Mouse (Mus musculus) limb, embryonic 10.5 days (tissue): ENCODE results near the gene Tll2. TPM values are rescaled to one million over a fixed set of nuclear protein-coding genes. Genes with fewer than 3 reads are reported as not detected.

Source experiments
- DNase-seq: peaks from one replicate; pipeline ENCODE4 v3.0.0-alpha.2; 2017; ENCODE audit warnings: low spot score
- H3K27ac ChIP-seq: fragments of 300-500 bp; sonication (generic); 2 replicates; pipeline ENCODE4 v1.5.1; 2016; ENCODE audit warnings: mild to moderate bottlenecking
- H3K27me3 ChIP-seq: fragments of 300-500 bp; sonication (generic); 2 replicates; pipeline ENCODE4 v1.6.1; 2016; ENCODE audit warnings: low read depth, mild to moderate bottlenecking; ENCODE audit not compliant: poor library complexity, severe bottlenecking
- H3K36me3 ChIP-seq: fragments of 300-500 bp; sonication (generic); 2 replicates; pipeline ENCODE4 v1.6.1; 2016; ENCODE audit warnings: mild to moderate bottlenecking, moderate library complexity
- H3K4me1 ChIP-seq: fragments of 300-500 bp; sonication (generic); 2 replicates; pipeline ENCODE4 v1.6.1; 2016
- H3K4me3 ChIP-seq: fragments of 300-500 bp; sonication (generic); 2 replicates; pipeline ENCODE4 v1.5.1; 2016; ENCODE audit warnings: mild to moderate bottlenecking, moderate library complexity
- H3K9me3 ChIP-seq: fragments of 300-500 bp; sonication (generic); replicated peaks from 2 replicates; pipeline ENCODE4 v1.6.1; 2016; ENCODE audit warnings: mild to moderate bottlenecking
- WGBS: fragments of 180-500 bp; shearing (Covaris S2); methylation state at CpG from one replicate; pipeline ENCODE4 v1.1.7; 2016; 5-methylcytosine and 5-hydroxymethylcytosine counted together
- polyA plus RNA-seq: library from polyadenylated mRNA; unstranded; fragments of >200 nt; fragmentation: Nextera tagmentation; extraction: Ambion mirVana; gene quantifications from 2 replicates; pipeline ENCODE4 v1.2.1, GENCODE M21; 2016

Tll2 gene
- polyA plus RNA-seq, 1 experiment from 2014 or later = not detected

DNA sequence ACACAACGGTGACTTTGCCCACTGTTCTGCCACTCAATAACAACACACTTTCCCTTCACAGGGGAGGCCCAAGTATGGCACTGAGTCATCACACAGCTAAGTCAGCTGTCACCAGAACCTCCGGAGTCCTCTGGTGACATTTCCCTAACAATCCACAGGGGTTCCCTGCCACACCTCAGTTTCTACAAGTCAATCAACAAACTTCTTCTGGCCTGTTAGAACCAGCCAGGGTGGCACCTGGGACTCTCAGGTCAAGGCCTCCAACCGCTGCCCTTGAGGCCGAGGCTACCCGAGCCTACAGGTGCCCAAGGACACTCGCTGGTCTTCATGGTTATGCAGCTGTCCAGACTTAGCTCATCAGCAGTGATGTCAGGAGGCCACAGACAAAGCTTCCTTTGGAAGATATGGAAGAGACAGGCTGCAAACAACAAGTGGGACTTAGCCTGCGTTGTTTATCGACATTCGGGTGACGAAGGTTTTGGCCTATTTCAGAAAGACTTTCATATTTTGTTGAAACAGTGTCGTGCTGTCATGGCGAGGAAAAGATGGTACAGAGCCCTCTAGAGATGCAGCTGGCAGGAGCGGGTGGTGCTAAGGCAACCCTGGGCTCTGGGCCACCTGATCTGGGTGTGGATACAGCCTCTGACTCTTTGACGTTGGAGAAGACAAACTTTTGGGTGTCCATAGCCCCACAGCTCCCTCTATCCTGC is 132.7 kb downstream of the Tll2 start:
- H3K4me3 ChIP-seq = no peak overlapping the region
- no peak for DNase-seq
- H3K27ac ChIP-seq = no peak overlapping the region
- 94% methylated on average over 14 of the region's 14 CpGs for WGBS
- H3K9me3 ChIP-seq = no peaks in the 10 kb centered on the region
- H3K4me1 ChIP-seq = no peaks in the 10 kb centered on the region
- H3K36me3 ChIP-seq = no peaks in the 10 kb centered on the region
- H3K27me3 ChIP-seq = peaks cover 7% of the 10 kb centered on the region; the same call in 1 of the 2 replicates

DNA sequence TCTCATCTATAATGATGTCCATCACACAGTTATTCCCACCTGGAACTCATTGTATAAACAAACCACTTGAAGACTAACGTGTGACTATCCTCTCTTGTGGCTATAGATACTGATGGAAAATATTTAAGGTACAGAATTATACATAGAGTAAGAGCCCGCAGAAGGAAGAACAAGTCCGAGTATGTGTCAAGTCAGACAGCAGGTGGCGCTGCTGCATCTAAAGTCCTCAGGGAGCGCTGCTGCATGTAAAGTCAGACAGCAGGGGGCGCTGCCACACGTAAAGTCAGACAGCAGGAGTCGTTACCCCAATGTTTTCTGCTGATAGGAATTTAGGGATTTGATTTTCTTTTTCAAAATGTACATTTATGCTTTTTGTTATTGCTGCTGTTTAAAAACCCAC is 135.1 kb downstream of the Tll2 start:
- Histone ChIP-seq H3K27ac (no peak overlapping the region), H3K9me3 (no peaks in the 10 kb centered on the region), H3K4me3 (no peak overlapping the region), H3K27me3 (peaks cover 7% of the 10 kb centered on the region; the same call in 1 of the 2 replicates), H3K4me1 (no peaks in the 10 kb centered on the region), H3K36me3 (no peaks in the 10 kb centered on the region)
- peak; percentile 92 for DNase-seq
- 10% methylated on average over 8 of the region's 8 CpGs for WGBS

DNA sequence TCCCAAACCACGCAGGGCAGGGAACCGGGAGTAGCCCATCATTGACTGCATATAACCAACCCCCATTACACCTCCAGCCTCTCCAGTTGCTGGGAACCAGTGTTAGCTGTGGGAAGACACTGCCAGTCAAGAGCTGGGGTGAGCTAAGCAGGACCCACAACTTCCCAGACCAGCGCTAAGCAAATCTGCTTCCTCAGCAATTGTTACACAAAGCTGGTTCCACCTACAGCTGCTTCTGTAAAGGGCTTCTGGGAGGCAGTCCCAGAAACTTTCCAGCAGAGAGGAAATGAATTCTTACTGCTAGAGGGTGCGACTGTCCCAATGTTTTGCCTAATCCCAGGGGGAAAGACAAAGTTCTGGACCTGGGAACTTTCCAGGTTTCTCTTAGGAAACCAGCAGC is 151.9 kb downstream of the Tll2 start:
- Histone ChIP-seq H3K27me3 (no peaks in the 10 kb centered on the region), H3K36me3 (no peaks in the 10 kb centered on the region), H3K9me3 (no peaks in the 10 kb centered on the region), H3K4me1 (no peaks in the 10 kb centered on the region), H3K27ac (no peak overlapping the region), H3K4me3 (no peak overlapping the region)
- 71% methylated on average over 4 of the region's 4 CpGs for WGBS
- no peak for DNase-seq

DNA sequence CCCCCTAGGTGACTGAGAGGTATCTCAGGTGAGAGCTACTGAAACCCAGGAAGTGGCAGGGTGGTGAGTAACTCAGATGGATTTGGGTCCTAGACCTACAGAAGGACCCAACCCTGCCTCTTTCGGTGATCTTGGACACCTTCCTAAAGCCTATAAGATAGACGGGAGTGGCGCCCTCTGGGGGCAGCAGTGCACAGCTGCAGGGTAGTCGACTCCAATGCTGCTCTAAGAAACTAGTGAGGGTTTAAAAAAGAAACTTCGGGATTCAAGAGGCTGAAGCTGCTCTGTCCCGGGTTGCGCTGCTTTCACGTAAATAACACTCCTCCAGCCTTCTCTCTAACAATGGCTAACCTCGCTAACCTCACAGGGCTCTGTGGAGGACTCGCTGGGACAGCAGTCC is 153.1 kb downstream of the Tll2 start:
- Histone ChIP-seq H3K4me3 (no peak overlapping the region), H3K27ac (no peak overlapping the region), H3K36me3 (no peaks in the 10 kb centered on the region), H3K9me3 (no peaks in the 10 kb centered on the region), H3K4me1 (no peaks in the 10 kb centered on the region), H3K27me3 (no peaks in the 10 kb centered on the region)
- 37% methylated on average over 10 of the region's 10 CpGs for WGBS
- DNase-seq = peak; percentile 40

DNA sequence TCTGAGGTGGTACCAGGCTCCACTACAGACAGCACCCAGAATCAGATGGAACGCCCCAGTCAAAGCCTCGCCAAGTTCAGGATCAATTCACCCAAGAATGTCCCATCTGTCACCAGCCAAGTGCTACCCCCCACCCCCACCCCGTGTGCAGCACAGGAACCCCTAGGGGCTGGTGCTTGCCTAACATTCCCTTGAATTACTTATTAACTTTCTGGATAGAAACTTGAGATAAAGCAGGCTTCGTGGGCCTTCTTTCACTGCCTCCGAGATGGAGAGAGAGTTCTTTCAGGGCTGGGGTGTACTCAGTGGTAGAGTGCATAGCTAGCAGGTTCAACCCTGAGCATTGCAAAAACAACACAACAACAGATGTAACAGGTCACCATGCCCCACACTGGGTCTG is 154.4 kb downstream of the Tll2 start:
- Histone ChIP-seq H3K36me3 (no peaks in the 10 kb centered on the region), H3K27ac (no peak overlapping the region), H3K4me1 (no peaks in the 10 kb centered on the region), H3K9me3 (no peaks in the 10 kb centered on the region), H3K4me3 (no peak overlapping the region), H3K27me3 (no peaks in the 10 kb centered on the region)
- DNase-seq = no peak
- 80% methylated on average over 5 of the region's 5 CpGs for WGBS

DNA sequence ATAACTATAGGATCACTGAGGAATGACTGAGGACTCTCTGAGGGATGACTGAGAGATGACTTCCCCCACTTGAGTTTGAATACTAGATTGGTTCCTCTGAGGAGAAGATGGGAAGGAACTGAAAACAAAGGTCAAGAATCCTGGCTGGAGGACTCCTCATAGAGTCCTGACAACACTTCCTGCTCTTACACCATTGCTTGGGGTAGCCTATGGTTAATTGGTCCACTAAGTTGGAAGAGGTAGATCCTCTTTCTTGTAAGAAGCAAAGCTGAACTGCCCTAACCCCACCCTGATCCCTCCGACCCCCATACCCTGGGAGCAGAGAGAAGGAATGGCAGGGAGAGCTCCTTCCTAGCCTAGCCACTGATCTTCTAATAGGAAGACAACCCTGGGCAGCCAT is 154.9 kb downstream of the Tll2 start:
- Histone ChIP-seq H3K27me3 (no peaks in the 10 kb centered on the region), H3K27ac (no peak overlapping the region), H3K36me3 (no peaks in the 10 kb centered on the region), H3K9me3 (no peaks in the 10 kb centered on the region), H3K4me1 (no peaks in the 10 kb centered on the region), H3K4me3 (no peak overlapping the region)
- no peak for DNase-seq
- WGBS = 100% methylated on average over 1 of the region's 1 CpGs

DNA sequence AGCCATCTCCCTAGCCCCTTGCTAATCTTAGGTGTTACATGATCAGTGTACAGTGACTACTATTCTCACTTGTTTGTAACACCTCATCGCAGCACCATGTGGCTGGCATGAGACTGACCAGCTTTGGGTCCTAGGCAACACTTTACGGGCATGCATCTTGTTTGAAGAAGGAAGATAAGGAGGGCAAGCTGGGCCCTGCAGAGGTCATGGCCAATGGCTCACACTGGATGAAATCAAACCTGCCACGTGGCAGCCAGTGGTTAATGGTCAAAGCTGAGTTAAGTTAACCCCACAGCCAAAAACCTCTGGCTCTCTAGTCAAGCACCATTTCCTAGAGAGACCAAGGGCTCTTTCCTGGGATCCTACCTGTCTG is 158.5 kb downstream of the Tll2 start:
- 76% methylated on average over 3 of the region's 3 CpGs for WGBS
- DNase-seq = no peak
- no peak overlapping the region for H3K27ac ChIP-seq

DNA sequence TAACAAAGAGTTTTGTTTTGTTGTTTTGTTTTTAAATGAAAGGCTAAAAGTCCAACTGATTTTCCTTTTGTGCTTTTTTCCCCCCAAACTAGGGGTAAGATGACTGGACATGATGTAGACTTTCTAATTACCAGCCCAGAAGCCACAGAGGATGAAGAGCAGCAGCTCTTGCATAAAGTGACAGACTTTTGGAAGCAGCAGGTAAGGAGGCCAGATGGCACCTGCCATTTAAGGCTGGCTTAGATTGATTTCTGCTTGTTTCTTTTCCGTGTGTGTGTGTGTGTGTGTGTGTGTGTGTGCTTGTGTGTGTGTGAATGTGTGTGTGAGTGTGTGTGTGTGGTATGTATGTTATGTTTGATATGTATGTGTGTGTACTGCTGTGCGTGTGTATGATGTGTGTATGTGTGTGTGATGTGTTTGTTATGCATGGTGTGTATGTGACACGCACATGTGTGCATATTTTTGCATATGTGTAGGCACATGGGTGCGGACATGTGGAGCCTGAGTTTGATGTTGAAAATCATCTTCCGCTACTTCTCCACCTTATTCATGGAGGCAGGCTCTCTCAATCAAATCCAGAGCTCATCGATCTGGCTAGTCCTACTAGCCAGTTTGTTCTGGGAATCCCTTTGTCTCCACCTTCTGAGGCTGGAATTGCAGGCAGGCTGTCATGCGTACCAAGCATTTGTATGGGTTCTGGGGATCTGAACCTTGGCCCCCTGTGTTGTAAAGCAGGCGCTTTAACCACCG is 159.0 kb downstream of the Tll2 start:
- Histone ChIP-seq H3K27ac (no peak overlapping the region), H3K9me3 (no peaks in the 10 kb centered on the region), H3K36me3 (no peaks in the 10 kb centered on the region), H3K4me1 (no peaks in the 10 kb centered on the region), H3K4me3 (no peak overlapping the region), H3K27me3 (no peaks in the 10 kb centered on the region)
- no peak for DNase-seq
- WGBS = 89% methylated on average over 9 of the region's 9 CpGs

More for the DNA sequence above, 158.5 kb downstream of the Tll2 start:
- Histone ChIP-seq H3K4me3 (no peak overlapping the region), H3K27me3 (no peaks in the 10 kb centered on the region), H3K9me3 (no peaks in the 10 kb centered on the region), H3K36me3 (no peaks in the 10 kb centered on the region), H3K4me1 (no peaks in the 10 kb centered on the region)

DNA sequence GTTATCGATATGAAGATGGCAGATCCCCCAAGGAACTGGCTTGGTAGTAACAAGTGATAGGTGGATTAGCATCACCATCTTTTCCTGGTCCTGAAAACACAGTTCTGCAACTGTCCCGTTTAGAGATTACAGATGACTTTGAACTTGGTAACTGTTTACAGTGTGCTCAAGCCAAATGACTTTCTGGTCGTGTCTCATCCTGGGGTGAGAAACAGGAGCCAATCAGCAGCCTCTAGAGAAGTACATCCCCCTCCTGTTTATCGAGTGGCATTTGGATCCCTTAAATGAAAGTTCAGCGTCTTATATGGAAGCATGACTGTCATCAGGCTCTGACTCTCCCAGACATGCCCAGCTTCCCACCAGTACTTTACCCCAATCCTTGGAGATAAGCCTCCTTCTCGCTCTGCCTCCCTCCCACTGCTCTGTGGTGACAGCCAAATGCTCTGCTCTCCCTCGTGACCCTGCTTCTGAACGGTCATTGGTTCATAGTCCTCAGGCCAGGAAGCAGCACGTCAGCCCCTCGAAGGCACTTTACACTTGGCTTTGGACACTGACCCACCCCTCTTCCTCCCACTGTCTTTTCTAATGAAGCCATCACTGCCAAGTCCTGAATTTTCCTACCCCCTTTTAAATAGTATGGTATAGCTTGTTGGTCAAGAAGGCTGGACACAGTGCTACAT is 161.4 kb downstream of the Tll2 start:
- Histone ChIP-seq H3K9me3 (no peaks in the 10 kb centered on the region), H3K27ac (no peak overlapping the region), H3K36me3 (no peaks in the 10 kb centered on the region), H3K4me3 (no peak overlapping the region), H3K4me1 (no peaks in the 10 kb centered on the region), H3K27me3 (no peaks in the 10 kb centered on the region)
- DNase-seq = no peak
- WGBS = 53% methylated on average over 10 of the region's 10 CpGs

DNA sequence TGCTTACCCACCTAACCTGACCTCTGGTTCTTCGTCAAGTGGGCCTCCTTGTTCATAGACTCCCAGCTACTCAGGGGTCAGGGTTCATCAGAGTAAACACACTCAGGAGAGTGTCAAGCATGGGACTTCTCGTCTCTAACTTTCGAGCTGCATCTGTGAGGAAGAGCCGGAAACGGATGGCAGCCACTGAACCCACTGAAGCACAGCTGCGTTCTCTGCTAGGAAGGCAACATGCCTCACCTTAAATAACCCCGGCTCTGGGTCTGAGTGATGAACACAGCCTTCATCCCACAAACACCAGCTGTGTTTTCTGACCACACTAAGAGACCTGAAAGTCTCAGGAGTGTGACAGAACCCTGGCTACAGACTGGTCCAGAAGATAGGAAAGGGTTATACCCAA is 167.5 kb downstream of the Tll2 start:
- no peak overlapping the region for H3K4me3 ChIP-seq
- no peaks in the 10 kb centered on the region for H3K4me1 ChIP-seq
- H3K27ac ChIP-seq = no peak overlapping the region
- no peaks in the 10 kb centered on the region for H3K27me3 ChIP-seq
- H3K36me3 ChIP-seq = no peaks in the 10 kb centered on the region
- DNase-seq = no peak
- WGBS = 84% methylated on average over 7 of the region's 7 CpGs
- H3K9me3 ChIP-seq = no peaks in the 10 kb centered on the region

DNA sequence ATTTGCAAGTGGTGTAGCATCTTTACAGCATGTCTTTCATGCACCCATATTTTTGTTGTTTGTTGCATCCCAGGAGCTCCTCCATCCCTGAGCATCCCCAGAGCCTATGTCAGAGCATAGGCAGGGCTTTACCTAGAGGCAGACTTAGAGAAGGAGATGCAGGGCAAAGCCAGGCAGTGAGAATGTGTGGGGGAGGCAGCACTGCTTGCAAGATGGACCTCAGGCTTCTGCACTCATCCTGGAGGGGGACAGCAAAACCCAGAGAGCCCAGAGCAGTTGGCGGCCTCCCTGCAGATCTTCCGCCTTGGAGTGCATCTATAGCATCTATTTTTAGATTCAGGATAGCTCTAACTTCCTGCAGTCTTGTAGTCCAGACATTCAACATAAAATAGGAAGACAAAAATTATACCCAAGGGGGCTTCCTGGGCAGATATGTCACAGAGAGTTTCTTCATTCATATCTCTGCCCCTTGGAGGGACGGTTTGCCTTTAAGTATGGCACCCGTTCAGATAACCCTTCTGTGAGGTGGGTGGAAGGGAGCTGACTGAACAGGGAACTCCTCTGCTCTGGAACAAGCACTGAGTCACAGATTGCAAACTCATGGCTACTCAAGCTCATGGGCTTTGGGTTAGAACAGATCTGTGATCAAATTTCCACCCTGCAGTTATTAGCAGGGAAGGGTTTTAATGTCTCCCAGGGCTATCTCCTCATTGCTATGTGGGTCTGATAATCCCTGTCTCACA is 170.7 kb downstream of the Tll2 start:
- Histone ChIP-seq H3K27ac (no peak overlapping the region), H3K4me3 (no peak overlapping the region), H3K4me1 (no peaks in the 10 kb centered on the region), H3K9me3 (no peaks in the 10 kb centered on the region), H3K36me3 (no peaks in the 10 kb centered on the region), H3K27me3 (no peaks in the 10 kb centered on the region)
- 88% methylated on average over 4 of the region's 4 CpGs for WGBS
- DNase-seq = no peak
